In the genomic region with DNA sequence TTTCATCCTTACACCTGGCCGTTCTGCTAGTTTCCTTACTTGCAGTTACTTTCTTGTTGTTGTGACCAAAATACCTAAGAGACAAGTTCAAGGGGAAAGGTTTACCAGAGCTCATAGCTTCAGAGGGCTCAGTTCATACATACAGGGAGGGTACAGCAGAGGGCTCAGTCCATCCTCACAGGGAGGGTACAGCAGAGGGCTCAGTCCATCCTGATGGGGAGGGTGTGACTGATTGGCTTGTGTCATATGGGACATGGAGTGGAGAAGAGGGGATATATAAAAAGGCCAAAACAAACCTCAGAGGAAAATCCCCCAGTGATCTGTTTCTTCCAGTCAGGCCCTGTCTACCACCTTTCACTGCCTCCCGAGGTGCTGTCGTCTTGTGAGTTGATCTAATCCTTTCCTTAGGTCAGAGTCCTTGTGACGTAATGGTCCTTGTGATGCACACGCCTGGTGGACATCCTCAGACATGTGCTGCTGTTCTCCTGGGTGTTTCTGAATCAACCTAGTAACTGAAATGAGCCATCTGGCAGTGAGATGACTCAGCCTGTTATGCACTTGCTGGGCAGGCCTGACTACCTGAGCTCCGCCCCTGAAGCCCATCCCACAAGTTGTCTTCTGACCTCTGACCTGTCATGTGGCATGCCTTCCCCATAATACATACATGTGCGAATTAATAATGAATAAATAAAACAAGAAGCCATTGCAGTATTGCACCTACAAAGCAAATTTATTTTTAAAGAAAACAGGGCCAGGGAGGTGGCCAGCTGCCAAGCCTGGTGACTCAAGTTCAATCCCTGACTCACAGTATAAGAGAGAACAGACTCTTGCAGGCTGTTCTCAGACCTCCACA, we compare ENCODE assay signal across 10 mouse cellular contexts. TPM values are rescaled to one million over a fixed set of nuclear protein-coding genes. Genes with fewer than 3 reads are reported as not detected.
A peak's percentile ranks its signal among the peaks of the same experiment; 100 is the strongest.
DNase-seq lines count a peak whose midpoint lies in the region; ATAC-seq and TF ChIP-seq lines count a peak whose summit lies in the region.
"Had no signal": no experiment of that assay in that cellular context is flagged by ENCODE, and none has a peak within 500 bp of the region (broad histone marks: within the 10 kb centered on the region; RNA-seq: fewer than 3 reads in every experiment).

No protein-coding gene starts in this region.

- DNase-seq in cerebellum, adult 2 months, result peak; percentile 34 to 75
- DNase-seq in lung, postnatal 0 days (ENCODE audit: low spot score), result peak; percentile 34
- no peak for DNase-seq in lung, adult 2 months
- peak; percentile 66 for DNase-seq in stomach, postnatal 0 days (ENCODE audit: low spot score)
- no peak for DNase-seq in testis, postnatal 14 days (ENCODE audit: low spot score)
- DNase-seq in gastrocnemius, postnatal 4 days (ENCODE audit: low spot score in 2 of 2), result no peak

- no peak for TF ChIP-seq POLR2A in cerebellum, adult 2 months (IDR thresholded peaks at IDR 0.05; ENCODE audit: borderline replicate concordance, insufficient read depth, low read length)
- TF ChIP-seq POLR2A in lung, adult 2 months (IDR thresholded peaks at IDR 0.05; ENCODE audit: borderline replicate concordance, extremely low read depth, low read depth, low read length), result no peak

- TF ChIP-seq CTCF in cerebellum, adult 2 months (IDR thresholded peaks at IDR 0.05; ENCODE audit: borderline replicate concordance, insufficient read depth, low read depth, low read length), result no peak
- no peak for TF ChIP-seq CTCF in lung, postnatal 0 days (IDR thresholded peaks at IDR 0.05)
- TF ChIP-seq CTCF in lung, adult 2 months (IDR thresholded peaks at IDR 0.05; ENCODE audit: insufficient read depth, low read length), result no peak
- TF ChIP-seq CTCF in stomach, postnatal 0 days (IDR thresholded peaks at IDR 0.05; ENCODE audit: low read depth), result no peak

- no peak for TF ChIP-seq EP300 in lung, postnatal 0 days (IDR thresholded peaks at IDR 0.05)
- TF ChIP-seq EP300 in stomach, postnatal 0 days (optimal IDR thresholded peaks at IDR 0.05), result no peak

- no peaks in the 10 kb centered on the region for H3K36me3 ChIP-seq in lung, postnatal 0 days (ENCODE audit: insufficient read depth, low read length)
- H3K36me3 ChIP-seq in intestine, embryonic 15.5 days, result no peaks in the 10 kb centered on the region
- H3K36me3 ChIP-seq in stomach, postnatal 0 days (ENCODE audit: control insufficient read depth, insufficient read depth, low read length), result no peaks in the 10 kb centered on the region
- H3K36me3 ChIP-seq: heart, embryonic 15.5 days; limb, embryonic 13.5 days had no signal

- H3K9ac ChIP-seq in lung, postnatal 0 days (replicated peaks; ENCODE audit: low read depth), result no peak overlapping the region
- no peak overlapping the region for H3K9ac ChIP-seq in intestine, embryonic 15.5 days
- H3K9ac ChIP-seq in stomach, postnatal 0 days (ENCODE audit: low read length), result no peak overlapping the region
- H3K9ac ChIP-seq: heart, embryonic 15.5 days; limb, embryonic 13.5 days had no signal

- no peak overlapping the region for H3K4me2 ChIP-seq in lung, postnatal 0 days (replicated peaks; ENCODE audit: low read depth, low read length)
- H3K4me2 ChIP-seq in intestine, embryonic 15.5 days (replicated peaks), result no peak overlapping the region
- H3K4me2 ChIP-seq in stomach, postnatal 0 days (replicated peaks; ENCODE audit: low read depth), result no peak overlapping the region
- H3K4me2 ChIP-seq: heart, embryonic 15.5 days; limb, embryonic 13.5 days had no signal

- H3K27me3 ChIP-seq in cerebellum, adult 2 months (ENCODE audit: control insufficient read depth, insufficient read depth, low read length), result no peaks in the 10 kb centered on the region
- no peaks in the 10 kb centered on the region for H3K27me3 ChIP-seq in lung, postnatal 0 days (replicated peaks; ENCODE audit: insufficient read depth, low read length)
- no peaks in the 10 kb centered on the region for H3K27me3 ChIP-seq in intestine, embryonic 15.5 days (replicated peaks)
- H3K27me3 ChIP-seq in stomach, postnatal 0 days (ENCODE audit: control insufficient read depth, insufficient read depth, low read length), result no peaks in the 10 kb centered on the region
- H3K27me3 ChIP-seq: heart, embryonic 15.5 days; limb, embryonic 13.5 days had no signal

- H3K27ac ChIP-seq in cerebellum, adult 2 months (ENCODE audit: insufficient read depth, low read length), result no peak overlapping the region
- no peak overlapping the region for H3K27ac ChIP-seq in lung, postnatal 0 days (ENCODE audit: low read length)
- H3K27ac ChIP-seq in intestine, embryonic 15.5 days, result no peak overlapping the region
- H3K27ac ChIP-seq in stomach, postnatal 0 days (replicated peaks), result peak overlapping the region; percentile 65; the same call in 1 of the 2 replicates
- H3K27ac ChIP-seq: heart, embryonic 15.5 days; limb, embryonic 13.5 days had no signal

- H3K4me3 ChIP-seq in cerebellum, adult 2 months (replicated peaks; ENCODE audit: insufficient read depth, low read depth, low read length), result no peak overlapping the region
- H3K4me3 ChIP-seq in lung, postnatal 0 days (ENCODE audit: low read depth, low read length), result no peak overlapping the region
- H3K4me3 ChIP-seq in lung, adult 2 months (replicated peaks; ENCODE audit: extremely low read depth, low read depth, low read length), result no peak overlapping the region
- no peak overlapping the region for H3K4me3 ChIP-seq in intestine, embryonic 15.5 days (replicated peaks)
- no peak overlapping the region for H3K4me3 ChIP-seq in stomach, postnatal 0 days (ENCODE audit: low read depth, low read length)
- H3K4me3 ChIP-seq: heart, embryonic 15.5 days; limb, embryonic 13.5 days had no signal

- no peaks in the 10 kb centered on the region for H3K9me3 ChIP-seq in lung, postnatal 0 days (ENCODE audit: low read length)
- H3K9me3 ChIP-seq in intestine, embryonic 15.5 days, result no peaks in the 10 kb centered on the region
- H3K9me3 ChIP-seq in stomach, postnatal 0 days (ENCODE audit: control insufficient read depth, low read length), result no peaks in the 10 kb centered on the region
- H3K9me3 ChIP-seq: heart, embryonic 15.5 days; limb, embryonic 13.5 days had no signal

- no peak for ATAC-seq in cerebellum, adult (ENCODE audit: insufficient number of reproducible peaks, low FRiP score, low TSS enrichment)
- ATAC-seq in lung, postnatal 0 days, result peak; percentile 55
- ATAC-seq in intestine, embryonic 15.5 days, result peak; percentile 80
- ATAC-seq in stomach, postnatal 0 days (ENCODE audit: low FRiP score, low TSS enrichment), result peak; percentile 90

- WGBS in cerebellum, adult 2 months, result 64% methylated on average over 7 of the region's 7 CpGs
- 76% methylated on average over 7 of the region's 7 CpGs for whole genome bisulfite sequencing in lung, postnatal 0 days
- WGBS in lung, adult 2 months, result 71% methylated on average over 7 of the region's 7 CpGs
- 54% methylated on average over 7 of the region's 7 CpGs for WGBS in intestine, embryonic 15.5 days
- WGBS in stomach, postnatal 0 days, result 51% methylated on average over 7 of the region's 7 CpGs

- no peaks in the 10 kb centered on the region; the same call in 1 of the 2 replicates for H3K4me1 ChIP-seq in cerebellum, adult 2 months (ENCODE audit: control insufficient read depth, insufficient read depth, low read length)
- no peaks in the 10 kb centered on the region for H3K4me1 ChIP-seq in lung, postnatal 0 days (ENCODE audit: insufficient read depth, low read depth, low read length)
- no peaks in the 10 kb centered on the region for H3K4me1 ChIP-seq in lung, adult 2 months (ENCODE audit: control insufficient read depth, insufficient read depth, low read length)
- H3K4me1 ChIP-seq in intestine, embryonic 15.5 days (replicated peaks), result no peaks in the 10 kb centered on the region
- no peaks in the 10 kb centered on the region for H3K4me1 ChIP-seq in stomach, postnatal 0 days (replicated peaks; ENCODE audit: control insufficient read depth, insufficient read depth)
- H3K4me1 ChIP-seq: heart, embryonic 15.5 days; limb, embryonic 13.5 days had no signal

RNA-seq across cellular contexts. Expression of a gene that starts 15.2 kb away (rescaled TPM):
- polyA plus RNA-seq in cerebellum, adult 2 months (2012; rRNA removed), result 6.5 and 7.7 TPM in 2 replicates
- polyA plus RNA-seq in lung, postnatal 0 days (2015; fragmentation: Nextera tagmentation; extraction: Ambion mirVana), result 10.7 and 12.5 TPM in 2 replicates
- polyA plus RNA-seq in lung, adult 2 months (2012; rRNA removed), result 1.5 and 1.7 TPM in 2 replicates
- polyA plus RNA-seq in intestine, embryonic 15.5 days (2015; fragmentation: Nextera tagmentation; extraction: Ambion mirVana), result 15.6 and 18.4 TPM in 2 replicates
- 10.1 and 11.9 TPM in 2 replicates for polyA plus RNA-seq in stomach, postnatal 0 days (2015; fragmentation: Nextera tagmentation; extraction: Ambion mirVana)
- 1 to 10 TPM; 5.5 to 9.0 TPM for total RNA-seq in gastrocnemius, postnatal 4 days (2021)

RNA-seq across cellular contexts. Expression of a gene that starts 15.3 kb away (rescaled TPM):
- 1,176 and 1,178 TPM in 2 replicates for polyA plus RNA-seq in cerebellum, adult 2 months (2012; rRNA removed)
- 646 and 687 TPM in 2 replicates for polyA plus RNA-seq in lung, postnatal 0 days (2015; fragmentation: Nextera tagmentation; extraction: Ambion mirVana)
- polyA plus RNA-seq in lung, adult 2 months (2012; rRNA removed), result 193 and 281 TPM in 2 replicates
- polyA plus RNA-seq in intestine, embryonic 15.5 days (2015; fragmentation: Nextera tagmentation; extraction: Ambion mirVana), result 1,422 and 1,510 TPM in 2 replicates
- 1,663 and 1,741 TPM in 2 replicates for polyA plus RNA-seq in stomach, postnatal 0 days (2015; fragmentation: Nextera tagmentation; extraction: Ambion mirVana)
- 100 to 1,000 TPM; 389 to 439 TPM for total RNA-seq in gastrocnemius, postnatal 4 days (2021)

Comparison
In these comparisons a context has a peak if more than half of its experiments do, and no peak if none do; other contexts are left out.
1. DNase-seq: peak in cerebellum, adult 2 months (2 of 2), lung, postnatal 0 days (single experiment) and stomach, postnatal 0 days (single experiment); none in lung, adult 2 months (single experiment), testis, postnatal 14 days (single experiment) and gastrocnemius, postnatal 4 days (0 of 2).